Mouse (Mus musculus) liver, embryonic 11.5 days (tissue): Measurements from ENCODE around the gene Ctss. TPM values are rescaled to one million over a fixed set of nuclear protein-coding genes. Genes with fewer than 3 reads are reported as not detected.
A peak's percentile ranks its signal among the peaks of the same experiment; 100 is the strongest.

ENCODE experiments used
- ATAC-seq: fragments of 200-750 bp; cut with Nextera tagmentation; replicated peaks from 2 replicates; pipeline ENCODE4 v1.8.0; 2017; ENCODE audit warnings: moderate number of reproducible peaks, mild to moderate bottlenecking, moderate TSS enrichment, moderate library complexity; ENCODE audit not compliant: low FRiP score
- DNase-seq: peaks from one replicate; pipeline ENCODE4 v3.0.0-alpha.2; 2017; ENCODE audit warnings: low spot score
- H3K27ac ChIP-seq: fragments of 300-500 bp; sonication (generic); 2 replicates; pipeline ENCODE4 v1.5.1; 2014; ENCODE audit warnings: mild to moderate bottlenecking, low read depth, low read length, control low read depth
- H3K27me3 ChIP-seq: fragments of 300-500 bp; sonication (generic); replicated peaks from 2 replicates; pipeline ENCODE4 v1.6.1; 2014; ENCODE audit warnings: low read length, mixed read lengths; ENCODE audit not compliant: control insufficient read depth, insufficient read depth
- H3K36me3 ChIP-seq: fragments of 300-500 bp; sonication (generic); 2 replicates; pipeline ENCODE4 v1.6.1; 2014; ENCODE audit warnings: mild to moderate bottlenecking, low read length, moderate library complexity, mixed read lengths; ENCODE audit not compliant: control insufficient read depth, insufficient read depth
- H3K4me1 ChIP-seq: fragments of 300-500 bp; sonication (generic); replicated peaks from 2 replicates; pipeline ENCODE4 v1.6.1; 2014; ENCODE audit warnings: low read length, mixed read lengths; ENCODE audit not compliant: control insufficient read depth, insufficient read depth
- H3K4me2 ChIP-seq: fragments of 300-500 bp; sonication (generic); 2 replicates; pipeline ENCODE4 v1.6.1; 2014; ENCODE audit warnings: mild to moderate bottlenecking, control low read depth, moderate library complexity
- H3K4me3 ChIP-seq: fragments of 300-500 bp; sonication (generic); 2 replicates; pipeline ENCODE4 v1.5.1; 2014; ENCODE audit warnings: low read depth, low read length, control low read depth
- H3K9ac ChIP-seq: fragments of 300-500 bp; sonication (generic); 2 replicates; pipeline ENCODE4 v1.6.1; 2014; ENCODE audit warnings: low read depth, low read length, control low read depth
- H3K9me3 ChIP-seq: fragments of 300-500 bp; sonication (generic); 2 replicates; pipeline ENCODE4 v1.6.1; 2016; ENCODE audit warnings: low read length, inconsistent platforms, mixed read lengths; ENCODE audit not compliant: control insufficient read depth
- WGBS: fragments of 180-500 bp; shearing (Covaris S2); extraction: QIAGEN DNeasy Blood & Tissue Kit; methylation state at CpG from one replicate; pipeline ENCODE4 v1.1.7; 2014; 5-methylcytosine and 5-hydroxymethylcytosine counted together
- polyA plus RNA-seq: library from polyadenylated mRNA; unstranded; fragments of >200 nt; fragmentation: Nextera tagmentation; extraction: Ambion mirVana; gene quantifications from 2 replicates; pipeline ENCODE4 v1.2.1, GENCODE M21; 2014

Ctss gene
- polyA plus RNA-seq, 1 experiment from 2014 or later, result 18.5 TPM

DNA sequence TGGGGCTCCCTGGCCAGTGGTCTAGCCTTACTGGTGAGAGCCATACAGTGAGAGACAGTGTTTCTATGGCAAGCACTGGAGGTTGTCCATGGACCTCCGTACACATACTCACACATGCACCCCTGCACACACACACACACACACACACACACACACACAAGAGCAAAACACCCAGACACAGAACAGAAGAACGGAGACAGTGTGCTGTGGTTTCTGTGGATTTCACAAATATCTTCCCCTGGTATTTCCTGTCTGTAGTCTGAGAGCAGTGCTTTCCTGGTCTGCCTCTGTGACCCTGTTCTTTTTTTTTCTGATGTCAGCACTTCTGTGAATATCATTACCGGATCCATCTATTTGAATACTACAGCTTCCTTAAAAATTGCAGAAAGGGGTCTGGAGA is 2.9 kb upstream of the Ctss start:
- DNase-seq (no peak), ATAC-seq (no peak)
- no peak overlapping the region for H3K9ac ChIP-seq
- H3K27me3 ChIP-seq, result no peaks in the 10 kb centered on the region
- no peaks in the 10 kb centered on the region for H3K9me3 ChIP-seq
- peak overlapping the region; percentile 58 for H3K27ac ChIP-seq
- 38% methylated on average over 3 of the region's 3 CpGs for WGBS
- H3K4me3 ChIP-seq, result no peak overlapping the region
- no peak overlapping the region for H3K4me2 ChIP-seq
- H3K36me3 ChIP-seq, result no peaks in the 10 kb centered on the region
- peaks cover 22% of the 10 kb centered on the region for H3K4me1 ChIP-seq

DNA sequence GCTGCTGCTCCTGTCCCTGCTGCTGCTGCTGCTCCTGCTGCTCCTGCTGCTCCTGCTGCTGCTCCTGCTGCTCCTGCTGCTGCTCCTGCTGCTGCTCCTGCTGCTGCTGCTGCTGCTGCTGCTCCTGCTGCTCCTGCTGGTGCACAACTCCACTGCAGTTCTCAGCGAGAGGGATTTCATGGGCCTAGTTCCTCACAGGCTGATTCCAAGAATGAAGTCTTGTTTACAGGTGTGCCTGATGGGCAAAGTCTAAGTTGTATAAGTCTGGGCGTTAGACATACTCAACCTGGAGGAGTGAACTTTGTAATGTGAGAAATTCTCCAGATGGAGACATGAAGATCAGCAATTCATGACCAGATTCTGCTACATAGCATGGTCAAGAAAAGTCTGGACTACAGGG is 1.9 kb upstream of the Ctss start:
- Histone ChIP-seq H3K4me2 (no peak overlapping the region), H3K36me3 (no peaks in the 10 kb centered on the region), H3K4me3 (no peak overlapping the region), H3K27me3 (no peaks in the 10 kb centered on the region), H3K9ac (no peak overlapping the region), H3K4me1 (peaks cover 14% of the 10 kb centered on the region), H3K9me3 (no peaks in the 10 kb centered on the region), H3K27ac (no peak overlapping the region)
- no peak for DNase-seq
- ATAC-seq, result no peak
- WGBS, result 64% methylated on average over 2 of the region's 2 CpGs

DNA sequence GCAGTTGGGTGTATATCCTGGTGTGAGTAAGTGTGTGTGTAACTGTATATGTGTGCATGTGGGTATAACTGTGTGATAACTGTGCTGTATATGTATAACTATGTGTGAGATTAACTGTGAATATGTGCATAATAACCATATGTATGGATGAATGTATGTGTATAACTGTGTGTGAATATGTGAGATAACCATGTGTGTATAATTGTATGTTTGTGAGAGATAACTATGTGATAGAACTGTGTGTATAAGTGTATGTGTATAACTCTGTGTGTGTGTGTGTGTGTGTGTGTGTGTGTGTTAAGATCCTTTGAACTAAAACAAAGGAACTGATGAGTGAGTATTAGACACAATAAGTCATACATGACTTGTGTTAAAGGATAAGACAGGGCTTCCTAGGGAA is 475 bp upstream of the Ctss start:
- no peak overlapping the region for H3K27ac ChIP-seq
- no peaks in the 10 kb centered on the region for H3K9me3 ChIP-seq
- H3K36me3 ChIP-seq, result no peaks in the 10 kb centered on the region
- DNase-seq (no peak), ATAC-seq (no peak)
- H3K9ac ChIP-seq, result no peak overlapping the region
- H3K4me3 ChIP-seq, result no peak overlapping the region
- H3K4me1 ChIP-seq, result peaks cover 7% of the 10 kb centered on the region; the same call in 1 of the 2 replicates
- no peak overlapping the region for H3K4me2 ChIP-seq
- H3K27me3 ChIP-seq, result no peaks in the 10 kb centered on the region

DNA sequence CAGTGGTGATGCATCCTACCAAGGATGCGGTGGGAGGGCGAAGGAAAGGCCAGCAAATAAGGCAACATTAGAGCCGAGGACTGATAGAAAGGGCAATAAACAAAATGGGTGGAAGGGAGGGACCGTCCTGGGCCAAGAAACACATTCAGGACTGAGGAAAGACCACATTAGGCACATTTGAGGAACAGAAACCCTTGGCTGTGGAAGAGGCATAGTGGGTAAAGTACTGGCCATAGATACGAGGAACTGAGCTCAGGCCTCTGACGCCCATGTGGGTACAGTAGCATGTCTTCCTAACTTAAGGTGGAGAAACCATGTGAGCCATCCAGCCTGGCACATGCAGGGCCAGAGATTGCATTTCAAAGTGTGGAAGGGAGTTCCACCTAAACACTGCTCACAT is 3.2 kb downstream of the Ctss start:
- H3K27me3 ChIP-seq, result no peaks in the 10 kb centered on the region

DNA sequence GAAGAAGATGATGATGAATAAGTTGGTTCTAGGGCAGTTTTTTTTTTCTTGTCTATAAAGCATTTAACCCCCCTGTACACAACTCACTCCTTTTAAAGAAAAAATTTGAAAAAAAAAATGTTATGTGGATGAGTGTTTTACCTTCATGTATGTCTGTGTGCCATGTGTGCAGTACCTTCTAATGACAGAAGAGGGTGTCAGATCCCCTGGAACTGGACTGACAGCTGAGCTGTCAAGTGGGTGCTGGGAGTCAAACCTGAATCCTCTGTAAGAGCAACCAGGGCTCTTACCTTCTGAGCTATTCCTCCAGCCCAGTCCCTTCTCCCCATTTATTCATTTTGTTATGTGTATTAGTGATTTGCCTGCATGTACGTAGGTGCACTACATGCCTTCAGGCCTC is 4.4 kb downstream of the Ctss start:
- H3K27me3 ChIP-seq, result no peaks in the 10 kb centered on the region
- H3K9me3 ChIP-seq, result no peaks in the 10 kb centered on the region
- no peak overlapping the region for H3K4me3 ChIP-seq
- no peak for ATAC-seq
- no peaks in the 10 kb centered on the region for H3K36me3 ChIP-seq
- no peak for DNase-seq
- H3K27ac ChIP-seq, result no peak overlapping the region
- no peaks in the 10 kb centered on the region for H3K4me1 ChIP-seq
- no peak overlapping the region for H3K4me2 ChIP-seq
- no peak overlapping the region for H3K9ac ChIP-seq
- 84% methylated on average over 1 of the region's 1 CpGs for WGBS

More for the DNA sequence above, 3.2 kb downstream of the Ctss start:
- ATAC-seq, result no peak
- H3K4me2 ChIP-seq, result no peak overlapping the region
- H3K27ac ChIP-seq, result no peak overlapping the region
- no peak for DNase-seq
- no peak overlapping the region for H3K9ac ChIP-seq
- H3K4me3 ChIP-seq, result no peak overlapping the region
- no peaks in the 10 kb centered on the region for H3K4me1 ChIP-seq
- H3K36me3 ChIP-seq, result no peaks in the 10 kb centered on the region
- H3K9me3 ChIP-seq, result no peaks in the 10 kb centered on the region
- WGBS, result 71% methylated on average over 6 of the region's 6 CpGs

DNA sequence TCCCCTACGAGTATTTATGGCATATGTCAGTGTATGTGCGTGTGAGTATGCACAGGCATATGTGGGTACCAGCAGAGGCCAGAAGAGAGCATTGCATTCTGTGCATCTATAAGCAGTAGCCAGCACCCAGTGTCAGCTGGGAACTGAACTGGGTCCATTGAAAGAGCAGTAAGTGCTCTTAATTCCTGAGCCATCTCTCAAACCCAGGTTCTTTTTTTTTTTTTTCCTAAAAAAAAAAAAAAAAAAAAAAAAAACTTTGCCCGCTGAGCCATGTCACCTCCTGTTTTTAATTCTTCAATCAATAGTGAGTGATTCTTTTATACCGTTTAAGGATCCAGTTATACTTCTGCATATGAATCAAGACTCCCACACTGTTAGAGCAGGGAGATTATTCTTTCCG is 6.8 kb downstream of the Ctss start:
- Histone ChIP-seq H3K27ac (no peak overlapping the region), H3K36me3 (no peaks in the 10 kb centered on the region), H3K4me3 (no peak overlapping the region), H3K9ac (no peak overlapping the region), H3K4me1 (no peaks in the 10 kb centered on the region), H3K27me3 (no peaks in the 10 kb centered on the region), H3K9me3 (no peaks in the 10 kb centered on the region), H3K4me2 (no peak overlapping the region)
- WGBS, result 87% methylated on average over 5 of the region's 5 CpGs
- ATAC-seq (no peak), DNase-seq (no peak)

DNA sequence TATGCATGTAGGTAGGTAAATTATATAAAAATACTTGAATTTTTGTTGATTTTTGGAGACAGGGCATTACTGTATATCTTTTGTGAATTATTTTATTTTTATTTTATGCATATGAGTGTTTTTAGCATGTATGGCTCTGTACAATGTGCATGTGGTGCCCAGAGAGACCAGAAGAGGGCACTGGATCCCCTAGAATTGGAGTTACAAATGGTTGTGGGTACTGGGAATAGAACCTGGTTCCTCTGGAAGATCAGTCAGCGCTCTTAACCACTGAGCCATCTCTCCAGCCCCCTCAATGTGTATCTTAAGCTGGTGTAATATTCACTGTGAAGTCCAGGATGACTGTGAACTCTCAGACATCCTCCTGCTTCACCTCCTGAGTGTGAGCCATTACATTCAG is 8.3 kb downstream of the Ctss start:
- no peaks in the 10 kb centered on the region for H3K4me1 ChIP-seq
- H3K9ac ChIP-seq, result no peak overlapping the region
- H3K4me3 ChIP-seq, result no peak overlapping the region
- no peaks in the 10 kb centered on the region for H3K36me3 ChIP-seq
- ATAC-seq (no peak), DNase-seq (no peak)
- H3K27ac ChIP-seq, result no peak overlapping the region
- 77% methylated on average over 1 of the region's 1 CpGs for WGBS
- H3K27me3 ChIP-seq, result no peaks in the 10 kb centered on the region
- H3K4me2 ChIP-seq, result no peak overlapping the region
- H3K9me3 ChIP-seq, result no peaks in the 10 kb centered on the region

DNA sequence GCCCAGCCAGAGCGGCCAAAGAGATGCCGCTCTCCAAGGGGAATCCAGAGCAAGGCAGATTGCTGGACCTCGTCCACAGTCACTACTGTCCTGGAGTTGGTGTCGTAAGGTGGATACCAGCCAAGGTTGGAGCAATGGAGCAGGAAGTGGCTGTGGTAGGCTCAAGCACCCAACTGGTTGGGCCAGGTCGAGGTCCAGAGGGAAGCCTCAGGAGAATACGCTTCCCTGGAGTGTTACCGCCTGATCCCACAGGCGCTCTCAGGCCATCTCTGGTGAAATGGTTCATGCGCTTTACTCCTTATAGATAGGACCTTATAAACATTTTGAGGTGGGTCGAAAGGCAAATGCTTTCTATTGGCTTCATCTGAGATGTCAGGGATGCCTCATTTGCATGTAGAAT is 12.3 kb downstream of the Ctss start:
- DNase-seq (no peak), ATAC-seq (no peak)
- Histone ChIP-seq H3K4me3 (no peak overlapping the region), H3K9ac (no peak overlapping the region), H3K9me3 (no peaks in the 10 kb centered on the region), H3K27ac (no peak overlapping the region), H3K4me1 (no peaks in the 10 kb centered on the region), H3K4me2 (no peak overlapping the region), H3K27me3 (no peaks in the 10 kb centered on the region), H3K36me3 (no peaks in the 10 kb centered on the region)
- WGBS, result 87% methylated on average over 10 of the region's 10 CpGs

DNA sequence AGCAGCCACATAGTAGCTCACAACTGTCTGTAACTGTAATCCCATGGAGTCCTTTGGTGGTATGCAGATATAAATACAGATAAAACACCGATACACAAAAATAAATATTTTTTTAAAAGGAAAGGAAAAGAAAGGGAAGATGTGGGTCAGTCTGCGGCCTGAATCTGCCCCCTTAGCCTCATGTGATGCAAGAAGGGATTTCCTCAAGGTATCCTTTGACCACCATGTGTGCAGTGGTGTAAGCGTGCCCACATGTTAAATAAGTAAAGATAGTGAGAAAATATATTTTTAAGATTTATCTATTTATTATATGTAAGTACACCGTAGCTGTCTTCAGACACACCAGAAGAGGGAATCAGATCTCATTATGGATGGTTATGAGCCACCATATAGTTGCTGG is 13.3 kb downstream of the Ctss start:
- H3K4me2 ChIP-seq, result no peak overlapping the region
- H3K36me3 ChIP-seq, result no peaks in the 10 kb centered on the region
- ATAC-seq (no peak), DNase-seq (no peak)
- no peak overlapping the region for H3K27ac ChIP-seq
- no peak overlapping the region for H3K9ac ChIP-seq
- no peaks in the 10 kb centered on the region for H3K27me3 ChIP-seq
- H3K4me1 ChIP-seq, result no peaks in the 10 kb centered on the region
- no peak overlapping the region for H3K4me3 ChIP-seq
- no peaks in the 10 kb centered on the region for H3K9me3 ChIP-seq
- WGBS, result 93% methylated on average over 4 of the region's 4 CpGs
